Mouse (Mus musculus): Measurements from ENCODE around the gene Creg1.

- no peak for TF ChIP-seq CTCF (IDR thresholded peaks at IDR 0.05; ENCODE audit: low read depth)
- no peak for TF ChIP-seq EP300 (IDR thresholded peaks at IDR 0.05; ENCODE audit: low read depth)
Measured at GRCm38 (mm10) chr1:165722531-165723123, 40.9 kb upstream of the Creg1 start.
